Mouse (Mus musculus) C2C12 (cell line): Measurements from ENCODE around the gene Fli1. TPM values are rescaled to one million over a fixed set of nuclear protein-coding genes. Genes with fewer than 3 reads are reported as not detected.

Experiments
- H3K27me3 ChIP-seq: one replicate; pipeline ENCODE4 v1.6.1; 2011; ENCODE audit not compliant: control insufficient read depth, insufficient read depth, insufficient read length
- H3K36me3 ChIP-seq: one replicate; pipeline ENCODE4 v1.6.1; 2011; ENCODE audit not compliant: control insufficient read depth, insufficient read depth
- H3K4me3 ChIP-seq: one replicate; pipeline ENCODE4 v1.5.1; 2011; ENCODE audit warnings: mild to moderate bottlenecking, control low read depth; ENCODE audit not compliant: poor library complexity, insufficient read depth, severe bottlenecking
- H3K79me2 ChIP-seq: one replicate; pipeline ENCODE4 v1.6.1; 2011; ENCODE audit not compliant: control insufficient read depth, insufficient read depth
- H3K79me3 ChIP-seq: one replicate; pipeline ENCODE4 v1.6.1; 2011; ENCODE audit warnings: low read depth, control low read depth
- H3ac ChIP-seq: one replicate; pipeline ENCODE3; 2011; ENCODE audit warnings: low read depth; ENCODE audit not compliant: control insufficient read depth, insufficient read length
- CEBPB ChIP-seq: IDR thresholded peaks from one replicate; pipeline ENCODE4 v1.6.1; 2011; ENCODE audit warnings: low read depth, mild to moderate bottlenecking, control low read depth, moderate library complexity
- CTCF ChIP-seq: IDR thresholded peaks from one replicate; pipeline ENCODE4 v1.5.1; 2011; ENCODE audit not compliant: control insufficient read depth, insufficient read depth, insufficient read length
- FOSL1 ChIP-seq: IDR thresholded peaks from one replicate; pipeline ENCODE4 v1.8.0; 2011; ENCODE audit warnings: mild to moderate bottlenecking, low read length; ENCODE audit not compliant: poor library complexity, insufficient read depth, severe bottlenecking
- MAX ChIP-seq: IDR thresholded peaks from one replicate; pipeline ENCODE4 v1.6.1; 2011; ENCODE audit warnings: mild to moderate bottlenecking, control low read depth
- MYOD1 ChIP-seq: IDR thresholded peaks from one replicate; pipeline ENCODE4 v1.6.1; 2011; ENCODE audit warnings: low read depth; ENCODE audit not compliant: control insufficient read depth, insufficient read length
- MYOG ChIP-seq: IDR thresholded peaks from one replicate; pipeline ENCODE4 v1.6.1; 2011; ENCODE audit not compliant: control insufficient read depth, insufficient read length; ENCODE audit errors: extremely low read depth
- USF1 ChIP-seq: IDR thresholded peaks from one replicate; pipeline ENCODE4 v1.6.1; 2011; ENCODE audit warnings: low read depth, mild to moderate bottlenecking, control low read depth, moderate library complexity
- long read RNA-seq, 2 experiments: library from polyadenylated mRNA; unstranded; transcript quantifications; one replicate each; pipeline ENCODE4 v2.0.0; 2019 to 2020
- polyA plus RNA-seq: library from polyadenylated mRNA; unstranded; fragments of >200 nt; fragmentation: generic; extraction: Trizol; gene quantifications from one replicate; pipeline ENCODE4 v1.2.1, GENCODE M21; 2012; ENCODE audit warnings: missing spikeins

Gene Fli1
- not detected for polyA plus RNA-seq
- long read RNA-seq, experiment 1 = 0 reads
- long read RNA-seq, experiment 2 = 0 reads

- H3K27me3 ChIP-seq = peaks cover 84% of the 10 kb centered on the region
- TF ChIP-seq MAX (no peak), MYOG (no peak), CTCF (no peak), CEBPB (no peak), FOSL1 (no peak), USF1 (no peak), MYOD1 (no peak)
- no peak within 1 kb of the TSS for H3K4me3 ChIP-seq
- H3K36me3 ChIP-seq = no peaks in the 10 kb centered on the region
- H3ac ChIP-seq = no peak within 1 kb of the TSS
- no peaks in the 10 kb centered on the region for H3K79me2 ChIP-seq
- no peaks in the 10 kb centered on the region for H3K79me3 ChIP-seq
Measured at GRCm38 (mm10) chr9:32542212-32543039, at the start of gene Fli1. Gene Fli1, minus strand, starts transcription at chr9:32542861.

GRCm38 (mm10) chr9:32591732-32592582 lies 49.3 kb upstream of the Fli1 start:
- Histone ChIP-seq H3K36me3 (no peaks in the 10 kb centered on the region), H3K79me3 (no peaks in the 10 kb centered on the region), H3K79me2 (no peaks in the 10 kb centered on the region), H3K4me3 (no peak overlapping the region), H3ac (no peak overlapping the region), H3K27me3 (no peaks in the 10 kb centered on the region)
- TF ChIP-seq MAX (peak; percentile 22), FOSL1 (no peak), USF1 (no peak), MYOD1 (peak; percentile 47), MYOG (no peak), CTCF (peak; percentile 65)

GRCm38 (mm10) chr9:32590571-32590970 lies 47.9 kb upstream of the Fli1 start:
- TF ChIP-seq CTCF (no peak), MAX (no peak), MYOG (no peak), FOSL1 (no peak), MYOD1 (no peak), USF1 (no peak), CEBPB (no peak)
- H3K79me2 ChIP-seq = no peaks in the 10 kb centered on the region

GRCm38 (mm10) chr9:32589900-32590299 lies 47.2 kb upstream of the Fli1 start:
- TF ChIP-seq CTCF (peak; percentile 85), MAX (peak; percentile 61), FOSL1 (no peak)
- Histone ChIP-seq H3K27me3 (no peaks in the 10 kb centered on the region), H3K79me3 (no peaks in the 10 kb centered on the region), H3K4me3 (no peak overlapping the region), H3K36me3 (no peaks in the 10 kb centered on the region), H3K79me2 (no peaks in the 10 kb centered on the region), H3ac (no peak overlapping the region)

More at GRCm38 (mm10) chr9:32590571-32590970, 47.9 kb upstream of the Fli1 start:
- Histone ChIP-seq H3K79me3 (no peaks in the 10 kb centered on the region), H3K27me3 (no peaks in the 10 kb centered on the region), H3K36me3 (no peaks in the 10 kb centered on the region), H3K4me3 (no peak overlapping the region), H3ac (no peak overlapping the region)

- no peaks in the 10 kb centered on the region for H3K27me3 ChIP-seq
- TF ChIP-seq USF1 (no peak), MYOG (no peak), CTCF (no peak)
- H3K79me3 ChIP-seq = no peaks in the 10 kb centered on the region
- no peaks in the 10 kb centered on the region for H3K36me3 ChIP-seq
- no peak overlapping the region for H3ac ChIP-seq
- no peak overlapping the region for H3K4me3 ChIP-seq
- no peaks in the 10 kb centered on the region for H3K79me2 ChIP-seq
Measured at GRCm38 (mm10) chr9:32585357-32585756, 42.7 kb upstream of the Fli1 start.
